Mouse (Mus musculus) adrenal gland, postnatal 14 days (tissue): Measurements from ENCODE around the gene Col4a3bp. TPM values are rescaled to one million over a fixed set of nuclear protein-coding genes. Genes with fewer than 3 reads are reported as not detected.

Experiments used
- total RNA-seq: library from RNA; stranded (reverse); gene quantifications from 2 replicates; pipeline ENCODE4 v1.2.3, GENCODE M21; 2021

The Col4a3bp gene
- total RNA-seq, 1 experiment from 2014 or later: 81.6 TPM

Other genes starting within 250 kb of the Col4a3bp start
- gene Poc5, start 154.3 kb upstream of the Col4a3bp start, total RNA-seq: 14.2 and 16.9 TPM in 2 replicates
- 0.83 and 1.1 TPM in 2 replicates for gene Ankdd1b, start 71.4 kb upstream of the Col4a3bp start, total RNA-seq
- gene Gm17622, start 51.9 kb upstream of the Col4a3bp start, total RNA-seq: not detected in 2 replicates
- gene Polk, start within 50 bp of the Col4a3bp start, total RNA-seq: 26.6 and 33.3 TPM in 2 replicates
- 62.0 and 103 TPM in 2 replicates for gene Hmgcr, start 128.3 kb downstream of the Col4a3bp start, total RNA-seq
- 0.08 TPM in 1 of 2 replicates, not detected in the other for gene Ankrd31, start 205.7 kb downstream of the Col4a3bp start, total RNA-seq